Mouse (Mus musculus) right cerebral cortex, postnatal 10 days (tissue): ENCODE results near the gene Coro7.

Experiments used
- DNase-seq, 2 experiments: peaks; one replicate each; pipeline ENCODE4 v3.0.0; 2021; ENCODE audit warnings: low spot score in 2 of 2

The Coro7 gene

DNA sequence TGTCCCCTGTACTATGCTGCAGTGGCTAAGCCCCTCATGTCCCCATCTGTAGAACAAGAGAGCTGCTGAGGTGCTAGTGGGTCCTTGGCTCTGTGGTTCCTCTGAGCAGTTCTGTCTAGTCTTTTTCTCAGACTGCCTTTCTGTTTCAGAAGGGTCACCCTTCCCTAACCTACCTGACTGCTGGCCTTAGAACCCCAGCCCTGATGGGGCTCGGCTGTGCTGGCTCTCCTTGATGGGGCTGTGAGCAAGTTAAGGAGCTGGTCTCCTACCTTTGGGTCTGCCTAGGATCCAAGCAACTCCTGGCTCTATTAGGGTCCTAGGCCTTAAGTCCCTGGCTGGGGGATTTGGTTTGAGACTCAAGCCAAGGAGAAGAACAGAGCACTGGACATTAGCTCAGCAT, 64.3 kb downstream of the Coro7 start:
- no peak for DNase-seq

DNA sequence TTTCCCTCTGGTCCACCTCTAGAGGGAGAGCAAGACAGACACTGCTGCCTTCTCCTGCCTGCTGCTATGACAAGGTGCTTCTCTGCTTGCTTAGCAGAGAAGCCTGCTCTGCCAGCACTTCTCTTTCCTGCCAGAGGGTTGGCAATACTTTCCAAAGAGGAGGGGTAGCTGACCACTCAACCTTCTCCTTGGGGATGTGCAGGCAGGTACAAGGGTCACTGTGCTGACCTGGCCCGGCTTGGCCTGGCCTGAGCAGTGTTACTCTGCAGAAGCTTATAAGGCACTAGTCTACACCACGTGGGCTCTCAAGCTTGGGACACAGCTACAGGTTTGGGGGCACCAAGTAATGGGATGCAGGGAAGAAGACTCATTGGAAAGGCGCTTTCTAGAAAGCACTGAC, 64.9 kb downstream of the Coro7 start:
- no peak for DNase-seq

DNA sequence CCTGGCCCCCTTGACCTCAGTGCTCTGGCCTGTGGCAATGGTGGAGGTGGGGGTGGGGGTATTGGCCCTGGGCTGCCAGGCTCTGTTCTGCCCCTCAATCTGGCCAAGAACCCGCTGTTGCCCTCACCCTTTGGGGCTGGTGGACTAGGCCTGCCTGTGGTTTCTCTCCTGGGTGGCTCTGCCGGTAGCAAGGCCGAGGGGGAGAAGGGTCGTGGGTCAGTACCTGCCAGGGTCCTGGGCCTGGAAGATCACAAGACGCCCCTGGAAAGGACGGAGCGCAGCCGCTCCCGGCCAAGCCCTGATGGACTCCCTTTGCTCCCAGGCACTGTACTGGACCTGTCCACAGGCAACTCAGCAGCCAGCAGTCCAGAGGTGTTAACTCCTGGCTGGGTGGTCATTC, 65.8 kb downstream of the Coro7 start:
- DNase-seq: no peak

DNA sequence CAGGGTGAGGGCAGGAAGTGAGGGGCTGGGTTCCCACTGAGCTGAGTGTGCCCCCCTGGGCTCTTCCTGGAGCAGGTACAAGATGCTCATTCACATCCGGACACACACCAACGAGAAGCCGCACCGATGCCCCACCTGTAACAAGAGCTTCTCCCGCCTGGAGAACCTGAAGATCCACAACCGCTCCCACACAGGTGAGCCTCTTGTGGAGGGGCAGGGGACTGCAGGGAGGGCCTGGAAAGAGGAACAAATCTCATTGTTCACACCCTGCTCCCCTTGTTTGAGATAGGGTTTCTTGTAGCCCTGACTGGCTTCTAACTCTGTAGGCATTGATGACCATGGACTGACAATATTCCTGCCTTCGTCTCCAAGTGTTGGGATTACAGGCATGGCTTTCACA, 67.9 kb downstream of the Coro7 start:
- no peak for DNase-seq

DNA sequence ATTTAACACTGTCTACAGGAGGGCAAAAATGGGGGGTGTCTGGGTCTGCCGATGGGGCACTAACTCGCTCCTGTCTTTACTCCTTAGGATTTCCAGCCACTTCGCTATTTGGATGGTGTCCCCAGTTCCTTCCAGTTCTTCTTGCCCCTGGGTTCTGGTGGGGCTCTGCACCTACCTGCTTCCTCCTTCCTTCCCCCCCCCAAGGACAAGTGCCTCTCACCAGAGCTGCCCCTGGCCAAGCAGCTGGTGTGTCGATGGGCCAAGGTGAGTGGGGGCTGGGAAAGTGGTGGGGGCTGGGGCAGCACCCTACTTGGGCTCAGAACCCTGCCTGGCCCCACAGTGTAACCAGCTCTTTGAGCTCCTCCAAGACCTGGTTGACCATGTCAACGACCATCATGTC, 68.4 kb downstream of the Coro7 start:
- DNase-seq: no peak

DNA sequence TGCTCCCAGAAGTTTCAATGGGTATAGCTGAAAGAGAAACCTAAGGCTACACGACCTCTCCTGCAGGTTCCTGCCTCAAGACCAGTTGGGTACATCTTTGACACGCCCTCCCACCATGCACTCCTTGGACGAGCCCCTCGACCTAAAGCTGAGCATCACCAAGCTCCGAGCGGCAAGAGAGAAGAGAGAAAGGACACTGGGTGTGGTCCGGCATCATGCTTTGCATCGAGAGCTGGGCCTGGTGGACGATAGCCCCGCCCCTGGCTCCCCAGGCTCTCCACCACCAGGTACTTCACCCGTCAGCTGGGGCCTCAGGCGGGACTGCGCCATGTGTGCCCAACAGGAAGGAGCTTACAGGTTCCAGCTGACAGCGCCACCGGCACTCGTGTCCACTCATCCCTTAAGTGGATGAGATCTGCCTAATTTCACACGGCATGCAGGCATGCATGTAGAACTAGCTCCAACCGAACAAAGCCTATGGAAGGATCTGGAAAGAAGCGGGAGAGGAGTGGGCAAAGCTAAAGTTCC, 71.0 kb downstream of the Coro7 start:
- no peak for DNase-seq

DNA sequence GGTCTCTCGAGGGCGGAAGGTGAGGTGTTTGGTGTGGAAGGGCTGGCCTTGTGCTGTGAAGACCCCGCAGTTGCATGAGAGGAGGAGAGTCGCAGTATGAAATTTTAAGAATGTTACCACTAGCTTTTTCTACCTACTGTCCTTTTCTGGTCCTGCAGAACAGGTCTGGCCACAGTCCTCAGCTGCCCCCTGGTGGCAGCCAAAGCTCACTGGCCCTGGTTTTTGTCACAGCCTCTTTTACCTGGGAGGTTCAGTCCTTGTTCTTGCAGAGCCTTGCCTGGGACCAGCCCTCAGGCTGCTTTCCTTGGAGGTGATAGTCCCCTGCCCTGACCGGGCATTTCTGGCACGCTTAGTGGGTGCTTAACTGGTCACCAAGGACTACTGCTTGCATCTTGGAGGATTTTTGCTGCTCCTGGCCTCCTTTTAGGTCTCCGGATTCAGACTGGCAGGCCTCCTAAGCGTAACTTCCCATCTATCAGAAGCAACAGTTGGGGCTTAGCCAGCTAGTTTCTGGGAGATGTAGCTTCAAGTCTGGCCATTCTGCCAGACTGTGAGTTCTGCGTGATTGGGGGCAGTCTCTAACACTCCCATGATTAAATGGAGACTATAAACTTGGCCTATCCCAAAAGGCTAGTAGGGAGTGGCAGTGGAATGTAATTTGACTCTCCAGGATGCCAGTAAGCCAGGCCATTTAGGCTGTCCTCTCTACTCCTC, 71.6 kb downstream of the Coro7 start:
- peak; percentile 79 to 85 for DNase-seq

DNA sequence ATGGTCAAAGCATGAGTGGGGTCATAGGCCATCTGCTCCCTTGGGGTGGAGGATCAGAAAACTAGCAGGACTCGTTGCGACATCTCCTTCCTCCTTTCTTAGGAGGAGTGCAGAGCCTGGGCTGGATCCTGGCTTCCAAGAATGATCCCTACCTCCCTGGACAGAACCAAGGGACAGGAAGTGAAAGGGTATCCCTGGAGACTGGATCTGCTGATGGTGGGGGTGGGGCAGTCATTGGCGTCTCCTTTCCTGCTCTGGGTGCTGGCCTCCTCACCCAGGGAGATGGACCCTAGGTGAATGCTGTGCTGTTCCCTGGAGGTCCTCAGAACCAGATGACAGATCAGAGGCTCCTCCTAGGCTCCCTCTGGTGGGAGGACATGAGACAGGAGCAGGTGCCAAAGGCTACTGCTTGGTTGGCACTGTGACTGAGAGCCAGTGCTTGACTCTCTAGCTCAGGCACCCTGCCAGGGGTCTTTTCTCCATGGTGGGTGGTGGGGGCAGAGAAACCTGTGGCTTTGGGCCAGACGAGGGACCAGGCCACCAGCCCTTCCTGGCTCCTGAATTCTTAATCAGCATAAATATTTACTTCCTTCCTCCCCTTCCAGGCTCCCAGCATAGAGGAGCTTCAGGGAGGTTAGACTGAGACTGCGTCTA, 73.0 kb downstream of the Coro7 start:
- DNase-seq: peak; percentile 71 to 73

DNA sequence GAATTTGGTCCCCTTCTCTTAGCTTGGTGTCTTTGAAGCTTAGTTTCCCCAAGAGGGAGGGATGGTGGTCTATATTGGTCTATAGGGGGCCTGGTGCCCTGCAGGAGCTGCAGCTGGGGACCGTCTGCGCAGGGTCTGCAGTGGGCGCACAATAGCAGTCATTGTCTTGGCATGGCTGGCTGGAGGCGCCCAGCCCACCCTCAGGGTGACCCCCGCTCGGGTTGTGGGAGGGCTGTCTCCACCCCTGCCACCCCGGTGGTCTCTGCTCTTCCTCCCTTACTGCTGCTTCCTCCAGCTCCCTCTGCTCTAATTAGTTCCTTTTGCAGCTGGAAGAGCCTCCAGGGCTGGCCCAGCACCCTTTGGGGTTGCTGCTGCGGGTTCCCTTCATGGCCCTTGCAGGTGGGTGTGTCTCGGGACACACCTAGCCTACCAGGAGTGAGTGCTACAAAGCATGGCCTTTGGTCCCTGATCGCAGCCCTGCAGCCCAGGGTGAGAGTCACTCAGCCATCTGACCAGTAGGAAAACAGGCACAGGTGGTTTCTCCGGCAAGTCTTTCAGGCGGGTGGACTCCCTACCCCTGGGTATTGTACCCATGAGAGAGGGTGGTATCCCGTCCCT, 74.0 kb downstream of the Coro7 start:
- DNase-seq: no peak

DNA sequence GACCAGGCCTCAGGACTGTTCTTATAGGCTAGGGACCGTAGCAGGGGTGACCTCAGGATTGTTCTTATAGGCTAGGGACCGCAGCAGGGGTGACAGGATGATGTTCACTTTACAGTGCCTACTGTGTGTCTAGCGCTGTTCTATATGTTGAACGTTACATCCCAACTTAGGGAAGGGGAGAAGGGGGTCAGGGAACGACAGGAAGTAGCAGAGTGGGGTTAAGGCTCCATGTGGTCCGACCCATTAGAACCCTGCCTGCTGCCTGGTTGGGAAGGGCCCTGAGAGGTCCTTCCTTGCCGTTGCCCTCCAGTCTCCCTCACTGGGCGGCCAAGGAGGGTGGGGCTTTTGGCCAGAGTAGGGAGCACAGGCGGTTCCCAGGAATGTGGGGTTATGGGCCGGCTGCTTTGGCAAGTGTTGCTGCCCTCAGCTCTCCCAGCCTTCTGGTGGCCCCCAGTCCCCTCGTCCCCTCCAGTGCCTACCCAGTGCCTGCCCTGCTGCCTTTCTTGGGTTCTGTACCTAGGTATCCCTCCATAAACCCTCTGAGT, 75.2 kb downstream of the Coro7 start:
- DNase-seq: no peak

DNA sequence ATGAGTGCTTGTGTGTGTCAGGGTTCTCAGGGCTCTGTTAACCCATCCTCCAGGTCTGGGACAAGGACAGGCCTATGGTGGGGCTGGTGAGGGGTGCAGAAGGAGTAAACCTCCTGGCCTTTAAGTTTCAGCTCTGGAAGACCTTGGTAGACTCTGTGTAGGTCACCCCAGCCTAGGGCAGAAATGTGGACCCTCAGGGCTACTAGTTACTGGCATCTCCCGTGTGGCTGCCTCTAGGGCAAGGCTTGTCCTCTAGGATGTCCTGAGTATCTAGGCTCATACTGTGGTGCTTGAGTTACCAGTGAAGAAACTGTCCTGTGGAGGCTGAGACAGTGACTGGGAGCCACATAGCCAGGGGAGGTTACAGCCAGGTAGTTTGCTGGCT, 76.1 kb downstream of the Coro7 start:
- DNase-seq: no peak

DNA sequence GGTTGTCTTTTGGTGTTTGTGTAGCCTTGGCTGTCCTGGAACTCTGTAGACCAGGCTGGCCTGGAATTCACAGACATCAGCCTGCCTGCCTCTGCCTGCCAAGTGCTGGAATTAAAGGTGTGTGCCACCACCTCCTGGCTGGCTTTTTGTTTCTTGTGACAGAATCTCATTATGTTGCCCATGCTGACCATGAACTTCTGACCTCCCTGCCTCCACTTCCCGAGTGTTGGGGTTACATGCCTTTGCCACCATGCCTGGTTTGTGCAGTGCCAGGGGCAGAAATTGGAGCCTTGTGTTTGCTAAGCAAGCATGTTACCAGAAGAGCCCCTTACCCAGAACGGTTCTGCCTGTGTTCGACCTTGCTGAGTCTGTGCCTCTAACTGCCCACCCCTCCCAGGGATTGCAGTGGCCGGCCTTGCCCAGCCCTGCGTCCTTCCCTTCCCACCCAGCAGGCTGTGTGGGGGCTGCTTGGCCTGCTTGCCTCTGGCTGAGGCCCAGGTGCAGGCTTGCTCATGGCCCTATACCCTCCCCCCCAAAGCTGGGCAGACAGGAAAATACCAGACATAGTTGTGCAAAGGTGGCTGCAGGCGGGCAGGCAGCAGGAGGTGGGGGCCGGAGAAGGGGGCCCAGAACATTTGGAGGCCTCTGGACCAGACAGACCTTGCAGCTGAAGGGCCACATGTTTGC, 76.7 kb downstream of the Coro7 start:
- DNase-seq: peak in 1 of 2 experiments; percentile 22

DNA sequence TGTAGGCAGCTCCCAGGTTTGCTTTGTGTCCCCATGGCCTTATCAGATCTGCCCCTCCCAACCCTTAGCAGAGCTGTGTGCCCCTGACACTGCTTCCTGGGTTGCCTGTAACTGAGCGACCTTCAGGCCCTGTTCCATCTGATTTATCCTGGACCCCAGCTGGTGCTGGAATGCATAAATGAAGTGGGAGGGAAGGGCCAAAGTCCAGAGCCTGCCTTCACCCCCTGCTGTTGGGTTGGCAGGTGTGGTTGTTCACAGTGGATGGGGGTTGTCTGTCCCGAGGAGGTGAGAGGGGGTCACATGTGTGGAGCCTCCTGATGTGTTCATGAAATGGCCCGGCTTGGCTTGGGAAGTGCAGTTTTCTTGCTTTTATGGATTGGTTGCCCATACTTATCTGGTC, 77.4 kb downstream of the Coro7 start:
- peak in 1 of 2 experiments; percentile 26 for DNase-seq

DNA sequence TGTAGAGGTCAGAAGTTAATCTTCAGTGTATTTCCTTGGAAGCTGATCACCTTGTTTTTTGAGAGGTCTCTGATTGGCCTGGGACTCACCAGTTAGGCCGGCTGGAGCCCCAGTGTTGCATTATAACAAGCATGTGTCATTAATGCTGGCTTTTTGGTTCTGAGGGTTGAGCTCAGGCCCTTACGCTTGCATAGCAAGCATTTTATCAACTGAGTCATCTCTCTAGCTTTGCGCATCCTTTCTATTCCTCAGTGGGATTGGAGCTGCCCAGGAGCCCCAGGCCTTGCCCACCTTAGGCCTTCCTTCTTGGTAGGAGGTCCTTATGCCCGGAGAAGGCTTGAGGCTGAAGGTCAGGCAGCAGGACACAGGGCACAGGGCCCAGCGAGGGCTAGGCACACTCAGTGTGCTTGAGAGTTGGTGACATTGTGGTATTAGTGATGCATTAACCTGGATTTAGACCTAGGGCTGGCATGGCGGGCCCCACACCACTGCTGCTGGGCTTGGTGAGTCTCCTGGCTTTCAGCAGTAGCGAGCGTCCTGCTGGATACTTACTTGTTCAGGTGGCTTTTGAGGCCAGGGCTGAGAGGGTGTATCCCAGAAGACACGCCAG, 78.8 kb downstream of the Coro7 start:
- DNase-seq: peak in 1 of 2 experiments; percentile 22

DNA sequence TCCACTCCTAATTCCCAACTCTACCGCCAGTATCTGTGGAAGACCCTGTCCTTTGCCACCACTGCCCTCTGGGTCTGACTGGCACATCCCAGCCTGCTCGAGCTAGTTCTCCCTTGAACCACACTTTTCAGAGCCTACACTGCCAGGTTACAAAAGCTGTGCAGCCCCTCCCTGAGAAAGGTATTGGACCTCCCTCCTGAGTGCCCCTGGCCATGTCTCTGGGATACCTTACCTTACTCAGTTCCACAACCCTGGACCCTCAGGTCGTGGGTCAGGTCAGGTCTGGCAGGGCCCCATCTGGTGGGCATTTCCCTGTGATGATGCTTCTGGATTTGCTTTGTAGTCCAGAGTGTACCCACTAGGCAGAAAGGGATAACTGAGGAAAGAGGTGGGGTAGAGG, 80.0 kb downstream of the Coro7 start:
- DNase-seq: peak in 1 of 2 experiments; percentile 28

DNA sequence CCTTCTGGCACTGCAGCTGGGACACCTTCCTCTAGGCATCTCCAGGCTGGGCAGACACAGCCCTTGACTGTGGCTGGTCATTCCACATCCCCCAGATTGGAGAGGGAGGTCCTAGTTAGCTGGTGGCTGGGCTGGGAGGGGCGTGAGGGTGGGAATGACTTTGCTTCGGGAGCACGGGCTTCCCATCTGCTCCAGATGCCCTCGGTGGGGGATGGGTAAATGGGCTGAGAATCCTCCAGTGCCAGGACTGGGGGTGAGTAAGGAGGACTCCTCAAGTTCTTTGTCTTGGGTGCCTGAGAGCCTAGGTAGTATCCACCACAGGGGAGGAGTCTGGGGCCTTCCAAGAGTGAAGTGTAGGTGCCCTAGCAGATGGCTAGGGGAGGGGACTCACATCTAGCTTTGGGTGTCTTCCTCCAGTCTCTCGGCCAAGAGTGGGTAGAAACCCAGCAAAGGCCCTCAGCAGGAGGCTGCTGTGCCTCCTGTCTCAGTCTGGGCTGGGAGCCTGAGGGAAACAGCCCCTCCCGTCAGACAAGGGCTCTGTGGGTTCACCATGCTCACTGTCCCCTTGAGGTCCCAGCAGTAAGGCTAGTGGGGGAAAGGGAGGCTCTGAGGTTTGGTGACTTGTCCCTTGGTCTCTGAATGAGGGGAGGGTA, 80.6 kb downstream of the Coro7 start:
- DNase-seq: no peak

DNA sequence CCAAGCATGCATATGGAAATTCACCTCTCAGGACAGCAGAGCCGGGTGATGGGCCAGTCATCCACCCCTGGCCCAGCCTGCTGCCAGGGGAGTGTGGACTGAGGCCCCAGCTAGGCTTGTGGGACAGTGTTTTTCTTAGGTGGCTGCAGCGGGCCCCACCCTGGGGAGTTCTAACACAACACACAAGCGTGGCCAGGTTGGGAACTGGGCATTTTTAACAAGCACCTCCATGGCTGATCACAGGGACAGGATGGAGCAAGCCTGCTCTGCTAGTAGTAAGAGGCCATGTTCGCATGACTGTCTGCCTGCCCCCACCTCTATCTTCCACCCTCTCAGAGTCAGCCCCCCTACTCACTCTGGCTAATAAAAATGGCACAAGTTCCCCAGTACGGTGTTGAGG, 81.5 kb downstream of the Coro7 start:
- DNase-seq: no peak

DNA sequence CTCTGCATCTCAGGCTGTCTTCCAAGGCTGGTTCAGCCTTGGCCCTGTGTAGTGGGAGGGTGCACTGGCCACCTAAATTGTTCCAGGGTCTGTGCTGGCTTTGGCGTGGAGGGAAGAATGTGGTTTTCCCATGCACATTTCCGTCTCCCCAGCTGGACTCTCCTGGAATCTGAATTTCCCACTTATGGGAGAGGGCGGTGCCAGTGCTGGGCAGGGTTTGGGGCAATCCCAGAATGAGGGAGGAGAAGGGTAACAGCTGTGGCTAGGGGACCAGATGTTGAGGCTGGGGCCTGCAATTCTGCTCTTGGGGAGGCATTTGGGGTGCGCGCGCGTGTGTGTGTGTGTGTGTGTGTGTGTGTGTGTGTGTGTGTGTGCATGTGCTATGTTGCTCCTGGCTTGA, 82.3 kb downstream of the Coro7 start:
- no peak for DNase-seq

DNA sequence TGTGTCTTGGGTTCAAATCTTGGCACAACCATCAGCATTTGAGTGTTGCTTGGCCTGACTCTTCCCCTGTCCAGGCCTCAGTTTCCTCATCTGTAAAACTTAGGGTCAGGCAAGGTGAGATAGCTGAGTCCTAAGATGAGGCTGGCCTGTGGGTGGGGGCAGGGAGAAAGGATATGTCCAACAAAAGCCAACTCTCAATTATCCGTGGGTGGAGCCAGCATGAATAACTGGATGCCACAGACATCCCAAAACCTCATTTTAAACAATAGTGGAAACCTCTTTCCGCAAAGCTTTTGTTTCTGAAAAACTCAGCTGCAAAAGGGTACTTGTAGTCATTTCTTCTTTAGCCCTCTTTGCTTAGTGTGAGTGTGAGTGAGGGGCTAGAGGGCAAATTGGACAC, 82.7 kb downstream of the Coro7 start:
- no peak for DNase-seq

DNA sequence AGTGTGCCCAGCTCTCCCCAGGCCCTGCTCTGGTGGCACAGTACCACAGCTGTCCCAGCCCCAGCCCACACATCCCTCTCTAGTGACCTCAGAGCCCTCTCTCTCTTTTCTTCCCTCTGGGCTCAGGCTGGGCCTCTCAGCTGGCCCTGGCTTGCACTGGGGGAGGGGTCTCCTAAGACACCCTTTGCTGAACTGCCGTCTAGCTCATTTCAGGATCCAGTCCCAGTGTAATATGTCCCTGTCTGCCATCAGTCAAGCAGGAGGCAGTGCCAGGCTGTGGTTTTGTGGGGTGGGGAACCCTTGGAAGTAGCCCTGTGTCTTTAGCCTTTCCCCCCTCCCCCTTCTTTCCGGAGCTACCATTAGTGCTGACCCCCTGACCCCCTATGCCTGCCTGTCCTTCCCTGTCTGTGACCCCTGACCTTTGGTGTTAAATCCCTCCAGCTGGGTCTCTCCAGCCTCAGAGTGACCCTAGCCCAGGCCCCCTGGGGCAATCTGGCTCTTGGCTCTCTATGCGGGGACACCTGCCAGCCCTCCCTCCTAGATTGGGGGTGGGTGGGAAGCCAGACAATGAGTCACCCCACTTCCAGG, 83.3 kb downstream of the Coro7 start:
- no peak for DNase-seq

DNA sequence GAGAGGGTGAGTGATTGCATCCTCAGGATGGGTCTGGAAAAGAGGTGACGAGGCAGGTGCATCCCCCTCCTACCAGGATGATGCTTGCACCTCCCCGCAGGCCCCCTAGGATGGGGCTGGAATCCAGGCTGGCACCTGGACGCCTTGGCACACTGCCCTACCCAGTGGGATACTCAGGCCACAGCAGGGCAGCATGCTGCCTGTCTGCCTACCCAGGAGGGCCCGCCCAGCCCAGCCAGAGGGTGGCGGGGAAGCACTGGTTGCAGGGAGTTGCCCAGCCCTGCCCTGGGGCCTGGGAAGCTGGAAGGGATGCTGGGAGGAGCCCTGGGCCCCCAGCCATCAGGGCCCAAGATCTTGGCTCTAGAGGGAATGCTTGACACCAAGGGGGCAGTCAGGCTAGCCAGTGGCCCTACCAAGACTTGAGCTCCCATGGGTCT, 84.0 kb downstream of the Coro7 start:
- DNase-seq: peak; percentile 63
